Mouse (Mus musculus): Measurements from ENCODE around the gene Rab8a. TPM values are rescaled to one million over a fixed set of nuclear protein-coding genes. Genes with fewer than 3 reads are reported as not detected.
A peak's percentile ranks its signal among the peaks of the same experiment; 100 is the strongest.
"Not testable (repeated sequence)": the region's sequence is repeated elsewhere in the genome, so short reads cannot be mapped to it uniquely, and the experiment has no call there.

Rab8a gene
- polyA plus RNA-seq (2014; fragmentation: Nextera tagmentation; extraction: Ambion mirVana): 98.8 and 123 TPM in 2 replicates

DNA sequence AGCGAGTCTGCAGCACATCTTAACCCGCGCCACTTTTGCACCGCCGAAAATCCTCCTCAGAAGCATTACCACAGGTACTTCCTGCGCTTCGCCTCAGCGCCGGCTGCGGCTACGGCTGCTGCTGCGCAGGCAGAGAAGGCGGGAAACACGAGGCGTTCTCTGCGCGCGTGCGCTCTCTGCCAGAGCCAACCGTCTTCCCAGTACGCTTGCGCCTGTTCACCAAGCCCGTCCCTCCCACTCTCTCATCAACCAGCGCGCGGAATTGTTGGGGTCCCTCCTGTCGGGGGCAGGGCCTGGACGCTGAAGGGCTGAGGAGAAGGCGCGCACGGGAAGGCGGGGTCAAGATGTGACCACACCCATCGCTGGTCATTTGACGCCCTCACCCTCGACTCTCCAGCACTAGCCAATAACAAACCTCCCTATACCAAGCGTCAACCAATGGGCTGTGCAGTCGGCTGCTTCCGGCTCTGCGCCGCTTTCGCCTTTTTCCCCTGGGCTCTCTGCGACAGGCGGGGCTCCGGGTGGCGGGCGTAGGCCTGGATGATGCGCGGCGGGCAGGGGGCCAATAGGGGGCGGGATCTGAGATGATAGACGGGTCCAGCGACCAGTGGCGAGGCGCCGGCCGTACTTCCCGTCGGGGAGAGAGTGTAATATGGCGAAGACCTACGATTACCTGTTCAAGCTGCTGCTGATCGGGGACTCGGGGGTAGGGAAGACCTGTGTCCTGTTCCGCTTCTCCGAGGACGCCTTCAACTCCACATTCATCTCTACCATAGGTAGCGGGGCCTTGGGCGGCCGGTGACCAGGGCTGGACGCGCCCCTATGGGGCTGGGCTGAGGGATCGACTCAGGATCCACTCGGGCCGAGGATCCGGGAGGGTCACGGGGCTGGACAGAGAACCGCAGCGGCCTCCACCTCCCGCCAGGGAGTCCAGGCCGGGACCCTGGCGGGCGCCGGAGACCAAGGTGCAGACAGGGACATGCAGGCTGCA is at the start of gene Rab8a:
Rab8a (plus strand) TSS at position 494 of the 991 bp plus-strand sequence.
- peak; percentile 99 for ATAC-seq (ENCODE audit: insufficient number of reproducible peaks, low FRiP score, low TSS enrichment, low read depth)
- Histone ChIP-seq H3K9ac (ENCODE audit: low read length) (peak within 1 kb of the TSS; percentile 91), H3K4me2 (ENCODE audit: low read depth, severe bottlenecking) (peak within 1 kb of the TSS; percentile 77), H3K4me3 (ENCODE audit: low read depth, low read length) (peak within 1 kb of the TSS; percentile 94), H3K27ac (replicated peaks; ENCODE audit: low read depth, low read length) (peak within 1 kb of the TSS; percentile 77), H3K9me3 (ENCODE audit: control insufficient read depth, low read length) (no peaks in the 10 kb centered on the region), H3K27me3 (ENCODE audit: control insufficient read depth, insufficient read depth, low read length) (no peaks in the 10 kb centered on the region), H3K4me1 (ENCODE audit: control insufficient read depth, insufficient read depth, low read length) (peaks cover 8% of the 10 kb centered on the region), H3K36me3 (ENCODE audit: control insufficient read depth, insufficient read depth, low read length) (peaks cover 3% of the 10 kb centered on the region; the same call in 1 of the 2 replicates)
- peak; percentile 99 for DNase-seq (ENCODE audit: low spot score)
- WGBS: under 1% methylated on average over 82 of the region's 82 CpGs

DNA sequence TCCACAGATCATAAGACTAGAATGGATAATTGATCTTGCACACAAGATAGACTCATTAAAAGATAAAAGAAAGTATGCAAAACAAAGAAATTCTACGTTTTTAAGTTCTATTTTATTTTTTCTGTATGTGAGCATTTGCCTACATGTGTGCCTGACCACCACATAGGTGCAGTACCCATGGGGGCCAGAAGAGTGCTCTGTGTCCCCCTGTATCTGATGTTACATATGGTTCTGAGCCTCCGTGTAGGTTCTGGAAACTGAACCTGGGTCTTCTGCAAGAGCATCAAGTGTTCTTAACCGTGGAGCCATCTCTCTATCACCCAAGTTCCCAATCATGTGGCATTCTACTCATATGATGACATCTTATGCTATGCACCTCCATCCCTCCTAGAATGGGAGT is 48.5 kb upstream of the Rab8a start:
- H3K9me3 ChIP-seq (ENCODE audit: control insufficient read depth, low read length): no peaks in the 10 kb centered on the region
- DNase-seq (ENCODE audit: low spot score) (no peak), ATAC-seq (ENCODE audit: insufficient number of reproducible peaks, low FRiP score, low TSS enrichment, low read depth) (no peak)
- H3K4me2 ChIP-seq (ENCODE audit: low read depth, severe bottlenecking): no peak overlapping the region
- H3K4me1 ChIP-seq (ENCODE audit: control insufficient read depth, insufficient read depth, low read length): no peaks in the 10 kb centered on the region
- no peak overlapping the region for H3K27ac ChIP-seq (replicated peaks; ENCODE audit: low read depth, low read length)
- WGBS: 77% methylated on average over 3 of the region's 3 CpGs
- H3K27me3 ChIP-seq (ENCODE audit: control insufficient read depth, insufficient read depth, low read length): no peaks in the 10 kb centered on the region
- no peak overlapping the region for H3K9ac ChIP-seq (ENCODE audit: low read length)
- H3K4me3 ChIP-seq (ENCODE audit: low read depth, low read length): no peak overlapping the region
- H3K36me3 ChIP-seq (ENCODE audit: control insufficient read depth, insufficient read depth, low read length): no peaks in the 10 kb centered on the region

DNA sequence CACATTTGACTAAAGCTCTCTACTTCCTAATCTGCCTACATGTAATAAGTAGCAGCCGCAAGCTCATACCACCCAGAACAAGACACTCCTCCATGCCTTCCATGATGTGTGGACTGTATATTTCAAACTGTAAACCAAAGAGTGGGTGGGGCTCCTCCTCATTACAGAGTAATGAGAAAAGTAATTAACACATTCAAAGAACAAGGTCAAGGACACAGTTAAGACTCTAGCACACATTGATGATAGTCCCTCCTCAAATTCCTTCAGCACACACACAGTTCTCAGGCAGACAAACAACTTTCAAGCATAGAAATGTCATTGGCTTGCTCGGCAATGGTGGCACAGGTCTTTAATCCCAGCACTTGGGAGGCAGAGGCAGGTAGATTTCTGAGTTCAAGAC is 45.8 kb upstream of the Rab8a start:
- H3K4me1 ChIP-seq (ENCODE audit: control insufficient read depth, insufficient read depth, low read length): no peaks in the 10 kb centered on the region
- no peaks in the 10 kb centered on the region for H3K36me3 ChIP-seq (ENCODE audit: control insufficient read depth, insufficient read depth, low read length)
- ATAC-seq (ENCODE audit: insufficient number of reproducible peaks, low FRiP score, low TSS enrichment, low read depth) (no peak), DNase-seq (ENCODE audit: low spot score) (no peak)
- no peak overlapping the region for H3K4me3 ChIP-seq (ENCODE audit: low read depth, low read length)
- H3K9ac ChIP-seq (ENCODE audit: low read length): no peak overlapping the region
- WGBS: 90% methylated on average over 2 of the region's 2 CpGs
- H3K4me2 ChIP-seq (ENCODE audit: low read depth, severe bottlenecking): no peak overlapping the region
- no peak overlapping the region for H3K27ac ChIP-seq (replicated peaks; ENCODE audit: low read depth, low read length)
- H3K9me3 ChIP-seq (ENCODE audit: control insufficient read depth, low read length): no peaks in the 10 kb centered on the region
- H3K27me3 ChIP-seq (ENCODE audit: control insufficient read depth, insufficient read depth, low read length): no peaks in the 10 kb centered on the region

DNA sequence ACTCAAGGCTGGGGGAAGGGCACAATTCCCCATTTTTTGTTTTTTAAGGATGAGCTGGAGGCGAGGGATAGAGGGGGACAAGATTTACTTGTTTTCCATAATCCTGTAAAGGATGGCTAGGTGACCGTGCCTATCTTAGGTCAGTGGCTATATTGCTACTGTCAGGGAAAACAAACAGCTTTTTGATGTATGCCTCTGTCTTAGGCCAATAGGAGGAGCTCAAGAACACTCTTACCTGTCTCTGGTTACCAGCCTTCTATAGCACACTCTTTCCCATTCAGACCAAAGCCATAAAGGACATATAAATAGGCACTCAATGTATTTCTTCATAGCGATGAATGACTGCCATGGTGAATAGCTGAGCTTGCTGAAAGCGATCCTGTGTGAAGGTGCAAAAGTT is 42.4 kb upstream of the Rab8a start:
- Histone ChIP-seq H3K4me2 (ENCODE audit: low read depth, severe bottlenecking) (no peak overlapping the region), H3K4me3 (ENCODE audit: low read depth, low read length) (no peak overlapping the region), H3K27me3 (ENCODE audit: control insufficient read depth, insufficient read depth, low read length) (no peaks in the 10 kb centered on the region), H3K9me3 (ENCODE audit: control insufficient read depth, low read length) (no peaks in the 10 kb centered on the region), H3K27ac (replicated peaks; ENCODE audit: low read depth, low read length) (no peak overlapping the region), H3K9ac (ENCODE audit: low read length) (no peak overlapping the region), H3K36me3 (ENCODE audit: control insufficient read depth, insufficient read depth, low read length) (no peaks in the 10 kb centered on the region), H3K4me1 (ENCODE audit: control insufficient read depth, insufficient read depth, low read length) (0 out of 2 replicates have a peak, but pooled peaks cover 3% of the 10 kb centered on the region)
- DNase-seq (ENCODE audit: low spot score): no peak
- ATAC-seq (ENCODE audit: insufficient number of reproducible peaks, low FRiP score, low TSS enrichment, low read depth): no peak
- 43% methylated on average over 4 of the region's 4 CpGs for WGBS

DNA sequence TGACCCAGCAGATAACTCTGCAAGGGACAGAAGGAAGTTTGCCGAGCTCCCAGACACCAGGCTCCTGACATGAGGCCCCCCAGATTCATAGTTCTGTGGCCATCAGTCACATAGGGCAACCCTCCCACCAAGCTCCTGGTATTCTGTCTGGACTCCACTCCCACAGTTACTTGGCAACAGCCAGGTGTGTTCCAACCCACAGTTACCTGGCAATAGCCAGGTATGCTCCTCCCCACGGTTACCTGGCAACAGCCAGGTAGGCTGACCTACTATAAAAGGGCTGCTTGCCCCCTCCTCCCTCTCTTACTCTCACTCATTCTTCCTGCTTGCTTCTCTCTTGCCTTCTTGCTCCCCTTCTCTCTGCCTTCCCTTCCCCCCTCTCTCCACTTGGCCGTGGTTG is 39.5 kb upstream of the Rab8a start:
- H3K27me3 ChIP-seq (ENCODE audit: control insufficient read depth, insufficient read depth, low read length); H3K27ac ChIP-seq (replicated peaks; ENCODE audit: low read depth, low read length); H3K4me2 ChIP-seq (ENCODE audit: low read depth, severe bottlenecking); H3K4me1 ChIP-seq (ENCODE audit: control insufficient read depth, insufficient read depth, low read length); ATAC-seq (ENCODE audit: insufficient number of reproducible peaks, low FRiP score, low TSS enrichment, low read depth); H3K9ac ChIP-seq (ENCODE audit: low read length); H3K36me3 ChIP-seq (ENCODE audit: control insufficient read depth, insufficient read depth, low read length); H3K9me3 ChIP-seq (ENCODE audit: control insufficient read depth, low read length); H3K4me3 ChIP-seq (ENCODE audit: low read depth, low read length); DNase-seq (ENCODE audit: low spot score): not testable (repeated sequence)
- WGBS: 49% methylated on average over 3 of the region's 3 CpGs

DNA sequence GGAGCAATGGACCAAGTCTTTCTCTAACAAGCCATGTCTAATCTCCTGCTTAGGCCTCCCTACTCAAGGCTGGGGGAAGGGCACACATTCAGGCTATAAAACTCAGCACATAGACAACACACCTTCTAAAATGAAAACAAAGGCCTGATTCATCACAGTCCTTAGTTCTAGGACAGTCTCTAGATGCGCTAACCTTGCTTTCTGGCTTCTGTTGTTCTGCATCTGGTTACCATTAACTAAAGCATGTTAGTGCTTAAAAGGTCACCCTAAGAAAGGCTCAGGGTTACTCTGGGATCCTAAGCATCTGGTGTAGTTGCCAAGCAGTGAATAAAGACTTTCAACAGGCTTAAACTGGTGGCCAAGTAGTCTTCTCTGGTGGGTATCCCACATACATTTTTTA is 39.0 kb upstream of the Rab8a start:
- 15% methylated on average over 1 of the region's 1 CpGs for WGBS
- peak; percentile 68 for ATAC-seq (ENCODE audit: insufficient number of reproducible peaks, low FRiP score, low TSS enrichment, low read depth)

DNA sequence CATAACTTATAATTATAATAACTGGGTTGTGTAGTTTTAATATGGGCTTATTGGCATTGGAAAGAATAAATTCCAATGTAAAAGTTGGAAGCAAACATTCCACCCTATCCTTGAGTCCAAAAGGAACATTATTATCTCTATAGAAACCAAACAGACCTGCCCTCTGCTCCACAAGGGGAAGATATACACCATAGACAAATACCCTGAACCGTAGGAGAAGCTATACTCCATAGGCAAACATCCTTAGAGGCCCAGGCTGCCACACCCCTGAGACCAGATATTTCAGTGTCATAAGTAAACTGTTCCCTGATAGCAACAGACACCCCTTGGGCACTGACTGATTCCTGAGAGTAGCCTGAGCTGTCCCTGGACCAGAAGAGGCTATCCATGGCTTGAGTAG is 33.2 kb upstream of the Rab8a start:
- no peak for DNase-seq (ENCODE audit: low spot score)
- Histone ChIP-seq H3K9ac (ENCODE audit: low read length) (no peak overlapping the region), H3K4me2 (ENCODE audit: low read depth, severe bottlenecking) (no peak overlapping the region), H3K36me3 (ENCODE audit: control insufficient read depth, insufficient read depth, low read length) (no peaks in the 10 kb centered on the region), H3K4me1 (ENCODE audit: control insufficient read depth, insufficient read depth, low read length) (peaks cover 3% of the 10 kb centered on the region; the same call in 1 of the 2 replicates), H3K9me3 (ENCODE audit: control insufficient read depth, low read length) (no peaks in the 10 kb centered on the region), H3K27me3 (ENCODE audit: control insufficient read depth, insufficient read depth, low read length) (no peaks in the 10 kb centered on the region), H3K4me3 (ENCODE audit: low read depth, low read length) (no peak overlapping the region), H3K27ac (replicated peaks; ENCODE audit: low read depth, low read length) (no peak overlapping the region)
- 88% methylated on average over 1 of the region's 1 CpGs for WGBS
- ATAC-seq (ENCODE audit: insufficient number of reproducible peaks, low FRiP score, low TSS enrichment, low read depth): no peak

More for the DNA sequence above, 39.0 kb upstream of the Rab8a start:
- H3K27me3 ChIP-seq (ENCODE audit: control insufficient read depth, insufficient read depth, low read length): no peaks in the 10 kb centered on the region
- H3K9me3 ChIP-seq (ENCODE audit: control insufficient read depth, low read length): no peaks in the 10 kb centered on the region
- H3K27ac ChIP-seq (replicated peaks; ENCODE audit: low read depth, low read length): no peak overlapping the region
- H3K4me2 ChIP-seq (ENCODE audit: low read depth, severe bottlenecking): no peak overlapping the region
- no peaks in the 10 kb centered on the region for H3K36me3 ChIP-seq (ENCODE audit: control insufficient read depth, insufficient read depth, low read length)
- 0 out of 2 replicates have a peak, but pooled peaks cover 3% of the 10 kb centered on the region for H3K4me1 ChIP-seq (ENCODE audit: control insufficient read depth, insufficient read depth, low read length)
- peak; percentile 35 for DNase-seq (ENCODE audit: low spot score)
- no peak overlapping the region for H3K4me3 ChIP-seq (ENCODE audit: low read depth, low read length)
- H3K9ac ChIP-seq (ENCODE audit: low read length): no peak overlapping the region

DNA sequence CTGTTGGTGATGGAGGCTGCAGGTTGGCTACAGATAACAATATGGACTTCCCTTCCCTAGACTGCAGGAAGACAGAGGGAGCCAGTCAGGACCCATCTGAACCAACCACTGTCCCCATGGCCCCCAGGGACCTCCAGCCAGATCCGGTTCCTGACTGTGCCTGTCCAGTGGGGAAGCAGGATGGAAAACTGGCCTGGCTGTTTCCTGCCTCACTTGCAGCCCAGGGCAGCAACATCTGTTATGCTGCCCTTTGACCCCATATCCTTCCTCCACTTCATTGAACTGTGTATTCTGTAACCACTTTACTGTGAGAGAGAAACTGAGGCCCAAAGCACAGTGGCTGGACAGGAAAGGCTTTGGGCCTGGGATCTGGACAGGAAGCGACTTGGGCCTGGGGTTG is 29.7 kb upstream of the Rab8a start:
- Histone ChIP-seq H3K9ac (ENCODE audit: low read length) (no peak overlapping the region), H3K36me3 (ENCODE audit: control insufficient read depth, insufficient read depth, low read length) (no peaks in the 10 kb centered on the region), H3K4me3 (ENCODE audit: low read depth, low read length) (no peak overlapping the region), H3K27me3 (ENCODE audit: control insufficient read depth, insufficient read depth, low read length) (no peaks in the 10 kb centered on the region), H3K27ac (replicated peaks; ENCODE audit: low read depth, low read length) (no peak overlapping the region), H3K4me1 (ENCODE audit: control insufficient read depth, insufficient read depth, low read length) (peaks cover 3% of the 10 kb centered on the region; the same call in 1 of the 2 replicates), H3K4me2 (ENCODE audit: low read depth, severe bottlenecking) (no peak overlapping the region), H3K9me3 (ENCODE audit: control insufficient read depth, low read length) (no peaks in the 10 kb centered on the region)
- no peak for ATAC-seq (ENCODE audit: insufficient number of reproducible peaks, low FRiP score, low TSS enrichment, low read depth)
- DNase-seq (ENCODE audit: low spot score): no peak
- WGBS: 65% methylated on average over 2 of the region's 2 CpGs

All from limb, embryonic 11.5 days (tissue).